Mouse (Mus musculus) adrenal gland, postnatal 14 days (tissue): ENCODE results near the gene Nagpa. TPM values are rescaled to one million over a fixed set of nuclear protein-coding genes. Genes with fewer than 3 reads are reported as not detected.

Source experiments
- DNase-seq: peaks from one replicate; pipeline ENCODE4 v3.0.0; 2021; ENCODE audit warnings: mixed read lengths
- total RNA-seq: library from RNA; stranded (reverse); gene quantifications from 2 replicates; pipeline ENCODE4 v1.2.3, GENCODE M21; 2021

Nagpa gene
- total RNA-seq, 1 experiment from 2014 or later: 23.3 TPM

- peak; percentile 65 for DNase-seq
These were observed 1.1 kb downstream of the Nagpa start for GRCm38 (mm10) chr16:5202681-5203080.

- DNase-seq: peak; percentile 87
These were observed 8.7 kb downstream of the Nagpa start for GRCm38 (mm10) chr16:5195080-5195479.

- peak; percentile 40 for DNase-seq
These were observed 17.6 kb downstream of the Nagpa start for GRCm38 (mm10) chr16:5186234-5186633.

- peak; percentile 45 for DNase-seq
These were observed 18.1 kb downstream of the Nagpa start for GRCm38 (mm10) chr16:5185691-5186090.

- DNase-seq: peak; percentile 35
These were observed 18.9 kb downstream of the Nagpa start for GRCm38 (mm10) chr16:5184956-5185355.

- peak; percentile 77 for DNase-seq
These were observed 19.7 kb downstream of the Nagpa start for GRCm38 (mm10) chr16:5184101-5184500.

- no peak for DNase-seq
These were observed 20.4 kb downstream of the Nagpa start for GRCm38 (mm10) chr16:5183310-5183975.

- DNase-seq: no peak
These were observed 31.2 kb downstream of the Nagpa start for GRCm38 (mm10) chr16:5172636-5173035.

- peak; percentile 40 for DNase-seq
These were observed 35.0 kb downstream of the Nagpa start for GRCm38 (mm10) chr16:5168829-5169228.

GRCm38 (mm10) chr16:5168038-5168437 is 35.8 kb downstream of the Nagpa start:
- DNase-seq: peak; percentile 19

GRCm38 (mm10) chr16:5164327-5164726 is 39.5 kb downstream of the Nagpa start:
- DNase-seq: no peak

- DNase-seq: peak; percentile 27
These were observed 44.6 kb downstream of the Nagpa start for GRCm38 (mm10) chr16:5159248-5159647.

GRCm38 (mm10) chr16:5157113-5157512 is 46.7 kb downstream of the Nagpa start:
- DNase-seq: no peak

- DNase-seq: no peak
These were observed 47.3 kb downstream of the Nagpa start for GRCm38 (mm10) chr16:5156495-5156894.

GRCm38 (mm10) chr16:5155014-5155413 is 48.8 kb downstream of the Nagpa start:
- DNase-seq: no peak

- no peak for DNase-seq
These were observed 50.3 kb downstream of the Nagpa start for GRCm38 (mm10) chr16:5153299-5154026.

- DNase-seq: no peak
These were observed 53.3 kb downstream of the Nagpa start for GRCm38 (mm10) chr16:5150544-5150943.

GRCm38 (mm10) chr16:5147037-5147385 is 56.8 kb downstream of the Nagpa start, which contains the start of gene Sec14l5:
Gene Sec14l5 (plus strand): TSS chr16:5147109.
- no peak for DNase-seq

- DNase-seq: peak; percentile 87
These were observed 57.3 kb downstream of the Nagpa start for GRCm38 (mm10) chr16:5146367-5147036.

GRCm38 (mm10) chr16:5145570-5145969 is 58.2 kb downstream of the Nagpa start:
- DNase-seq: peak; percentile 80
